Comparison of ENCODE assay signal across 22 mouse cellular contexts in the genomic region with DNA sequence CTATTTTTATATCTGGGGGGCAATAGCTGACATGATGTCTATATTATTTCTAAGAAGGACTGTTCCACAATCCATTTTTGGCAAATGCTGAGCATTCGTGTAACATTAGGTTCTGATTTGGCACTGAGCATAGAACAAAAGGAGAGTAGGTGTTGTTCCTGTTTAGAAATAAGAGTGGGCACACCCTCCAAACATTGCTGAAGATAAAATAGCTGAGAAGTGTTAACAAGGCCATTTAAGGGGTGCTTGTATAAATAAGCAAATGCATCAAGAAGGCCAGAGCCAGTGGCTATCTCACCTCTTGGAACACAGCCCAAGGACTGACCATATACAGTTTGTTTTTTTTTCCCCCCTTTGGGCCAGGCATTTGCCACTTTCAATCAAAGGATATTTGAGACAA. TPM values are rescaled to one million over a fixed set of nuclear protein-coding genes. Genes with fewer than 3 reads are reported as not detected.
DNase-seq lines count a peak whose midpoint lies in the region; ATAC-seq lines count a peak whose summit lies in the region.
"Had no signal": no experiment of that assay in that cellular context is flagged by ENCODE, and none has a peak within 500 bp of the region (broad histone marks: within the 10 kb centered on the region; RNA-seq: fewer than 3 reads in every experiment).

No protein-coding gene starts in this region.

- H3K4me1 ChIP-seq in hindbrain, embryonic 14.5 days (replicated peaks; ENCODE audit: control insufficient read depth, insufficient read depth, low read length) = 0 out of 2 replicates have a peak, but pooled peaks cover 10% of the 10 kb centered on the region
- H3K4me1 ChIP-seq: embryonic facial prominence, embryonic 13.5 days; forebrain, embryonic 12.5 days; hindbrain, embryonic 10.5 days had no signal

- H3K27ac ChIP-seq in hindbrain, embryonic 14.5 days = no peak overlapping the region
- H3K27ac ChIP-seq: embryonic facial prominence, embryonic 13.5 days; forebrain, embryonic 12.5 days; gastrocnemius, adult 2 months; hindbrain, embryonic 10.5 days; hindbrain, embryonic 15.5 days had no signal

- H3K36me3 ChIP-seq in hindbrain, embryonic 14.5 days (replicated peaks; ENCODE audit: control insufficient read depth, insufficient read depth) = no peaks in the 10 kb centered on the region
- H3K36me3 ChIP-seq: embryonic facial prominence, embryonic 13.5 days; forebrain, embryonic 12.5 days; heart, embryonic 12.5 days; hindbrain, embryonic 10.5 days; hindbrain, embryonic 15.5 days had no signal

- H3K4me2 ChIP-seq in hindbrain, embryonic 14.5 days (replicated peaks) = no peak overlapping the region
- H3K4me2 ChIP-seq: embryonic facial prominence, embryonic 13.5 days; forebrain, embryonic 12.5 days; heart, embryonic 12.5 days; hindbrain, embryonic 15.5 days had no signal

- no peaks in the 10 kb centered on the region for H3K9me3 ChIP-seq in hindbrain, embryonic 14.5 days (ENCODE audit: control insufficient read depth, low read length)
- H3K9me3 ChIP-seq: embryonic facial prominence, embryonic 13.5 days; forebrain, embryonic 12.5 days; heart, embryonic 12.5 days; hindbrain, embryonic 10.5 days; hindbrain, embryonic 15.5 days had no signal

- no peaks in the 10 kb centered on the region for H3K27me3 ChIP-seq in hindbrain, embryonic 14.5 days (ENCODE audit: control insufficient read depth, insufficient read depth, low read length)
- H3K27me3 ChIP-seq: CH12.LX; embryonic facial prominence, embryonic 13.5 days; forebrain, embryonic 12.5 days; heart, embryonic 12.5 days; hindbrain, embryonic 15.5 days; Patski had no signal

- H3K9ac ChIP-seq in hindbrain, embryonic 14.5 days = no peak overlapping the region
- H3K9ac ChIP-seq: embryonic facial prominence, embryonic 13.5 days; forebrain, embryonic 12.5 days; heart, embryonic 12.5 days; hindbrain, embryonic 15.5 days had no signal

- 86% methylated on average over 1 of the region's 1 CpGs for WGBS in hindbrain, embryonic 14.5 days

- no peak overlapping the region for H3K4me3 ChIP-seq in hindbrain, embryonic 14.5 days (replicated peaks; ENCODE audit: low read length)
- H3K4me3 ChIP-seq: embryonic facial prominence, embryonic 13.5 days; forebrain, embryonic 12.5 days; gastrocnemius, adult 2 months; heart, embryonic 12.5 days; hindbrain, embryonic 10.5 days; hindbrain, embryonic 15.5 days had no signal

- no peak for DNase-seq in frontal cortex, postnatal 14 days (ENCODE audit: low spot score in 2 of 2)
- peak; percentile 51 for DNase-seq in layer of hippocampus, adult 9-11 months
- DNase-seq in layer of hippocampus, postnatal 10 days (ENCODE audit: low spot score in 2 of 2) = no peak
- peak; percentile 3 for DNase-seq in lung, postnatal 10 days
- DNase-seq in lung, postnatal 4 days = no peak
- DNase-seq in lung, postnatal 36 days = peak; percentile 55
- no peak for DNase-seq in hindbrain, embryonic 14.5 days (ENCODE audit: low spot score)
- DNase-seq: adrenal gland, adult 2 months; adrenal gland, postnatal 25 days; gastrocnemius, adult 2 months; gastrocnemius, postnatal 25 days had no signal

- ATAC-seq in frontal cortex, adult (ENCODE audit: low TSS enrichment) = peak; percentile 47
- no peak for ATAC-seq in hindbrain, embryonic 14.5 days (ENCODE audit: low FRiP score)
- ATAC-seq: activated CD4-positive, CD25-positive, alpha-beta regulatory T cell, adult 4 months; forebrain, embryonic 16.5 days; Patski had no signal

RNA-seq across cellular contexts. Expression of a gene that starts 35.1 kb away (rescaled TPM):
- total RNA-seq in layer of hippocampus, postnatal 10 days (2021) = 10 to 100 TPM; 79.3 to 80.2 TPM
- 7.6 and 8.5 TPM in 2 replicates for polyA plus RNA-seq in hindbrain, embryonic 14.5 days (2014; fragmentation: Nextera tagmentation; extraction: Ambion mirVana)
- polyA plus RNA-seq: C2C12 had no signal

Comparison
In these comparisons a context has a peak if more than half of its experiments do, and no peak if none do; other contexts are left out.
1. DNase-seq: peak in layer of hippocampus, adult 9-11 months (single experiment), lung, postnatal 10 days (single experiment) and lung, postnatal 36 days (single experiment); none in frontal cortex, postnatal 14 days (0 of 2), layer of hippocampus, postnatal 10 days (0 of 2), lung, postnatal 4 days (0 of 2) and hindbrain, embryonic 14.5 days (single experiment).